Comparison of ENCODE assay signal across 10 mouse cellular contexts in genomic region chr8:113632634-113633033, GRCm38 (mm10). TPM values are rescaled to one million over a fixed set of nuclear protein-coding genes. Genes with fewer than 3 reads are reported as not detected.
A peak's percentile ranks its signal among the peaks of the same experiment; 100 is the strongest.
DNase-seq lines count a peak whose midpoint lies in the region; ATAC-seq lines count a peak whose summit lies in the region.
"Had no signal": no experiment of that assay in that cellular context is flagged by ENCODE, and none has a peak within 500 bp of the region (broad histone marks: within the 10 kb centered on the region; RNA-seq: fewer than 3 reads in every experiment).

No protein-coding gene starts in this region.

- peaks cover 13% of the 10 kb centered on the region for H3K4me1 ChIP-seq in forebrain, embryonic 14.5 days (ENCODE audit: control insufficient read depth, insufficient read depth, low read length)
- peaks cover 22% of the 10 kb centered on the region for H3K4me1 ChIP-seq in forebrain, embryonic 12.5 days
- H3K4me1 ChIP-seq in midbrain, embryonic 11.5 days (ENCODE audit: control insufficient read depth, insufficient read depth, low read length), result peaks cover 9% of the 10 kb centered on the region
- peaks cover 21% of the 10 kb centered on the region for H3K4me1 ChIP-seq in midbrain, embryonic 15.5 days

- H3K4me2 ChIP-seq in forebrain, embryonic 14.5 days (ENCODE audit: low read length), result no peak overlapping the region
- no peak overlapping the region for H3K4me2 ChIP-seq in forebrain, embryonic 12.5 days
- H3K4me2 ChIP-seq in midbrain, embryonic 11.5 days, result no peak overlapping the region
- no peak overlapping the region for H3K4me2 ChIP-seq in midbrain, embryonic 15.5 days

- WGBS in forebrain, embryonic 14.5 days, result 3% methylated on average over 3 of the region's 3 CpGs
- 4% methylated on average over 3 of the region's 3 CpGs for WGBS in forebrain, embryonic 12.5 days
- 10% methylated on average over 3 of the region's 3 CpGs for WGBS in midbrain, embryonic 11.5 days
- 6% methylated on average over 3 of the region's 3 CpGs for WGBS in midbrain, embryonic 15.5 days

- no peaks in the 10 kb centered on the region for H3K9me3 ChIP-seq in forebrain, embryonic 14.5 days (replicated peaks; ENCODE audit: control insufficient read depth, low read length)
- no peaks in the 10 kb centered on the region for H3K9me3 ChIP-seq in forebrain, embryonic 12.5 days
- H3K9me3 ChIP-seq in midbrain, embryonic 11.5 days (ENCODE audit: control insufficient read depth, low read length), result no peaks in the 10 kb centered on the region
- H3K9me3 ChIP-seq in midbrain, embryonic 15.5 days, result no peaks in the 10 kb centered on the region

- H3K27ac ChIP-seq in forebrain, embryonic 14.5 days (ENCODE audit: low read depth, low read length), result no peak overlapping the region
- H3K27ac ChIP-seq in forebrain, embryonic 12.5 days, result no peak overlapping the region
- no peak overlapping the region for H3K27ac ChIP-seq in midbrain, embryonic 11.5 days (ENCODE audit: low read depth, low read length)
- H3K27ac ChIP-seq in midbrain, embryonic 15.5 days, result no peak overlapping the region
- H3K27ac ChIP-seq: macrophage had no signal

- H3K4me3 ChIP-seq in forebrain, embryonic 14.5 days (ENCODE audit: low read depth, low read length), result no peak overlapping the region
- H3K4me3 ChIP-seq in forebrain, embryonic 12.5 days (replicated peaks), result no peak overlapping the region
- no peak overlapping the region for H3K4me3 ChIP-seq in midbrain, embryonic 11.5 days (ENCODE audit: low read depth, low read length)
- H3K4me3 ChIP-seq in midbrain, embryonic 15.5 days, result no peak overlapping the region

- DNase-seq in forebrain, embryonic 14.5 days (ENCODE audit: low spot score), result peak; percentile 83
- peak; percentile 90 for DNase-seq in midbrain, embryonic 11.5 days (ENCODE audit: low spot score, missing footprints)
- DNase-seq in cerebellum, adult 18-20 months, result peak; percentile 59 to 68
- DNase-seq in kidney, postnatal 36 days, result peak; percentile 55 to 59
- no peak for DNase-seq in T-cell, adult 2 months (ENCODE audit: low spot score)
- no peak for DNase-seq in urinary bladder, adult 2 months (ENCODE audit: low spot score)

- no peak for ATAC-seq in forebrain, embryonic 14.5 days
- no peak for ATAC-seq in forebrain, embryonic 12.5 days (ENCODE audit: low FRiP score)
- no peak for ATAC-seq in midbrain, embryonic 11.5 days (ENCODE audit: low FRiP score)
- no peak for ATAC-seq in midbrain, embryonic 15.5 days (replicated peaks)

- H3K9ac ChIP-seq in forebrain, embryonic 14.5 days (ENCODE audit: low read length), result no peak overlapping the region
- H3K9ac ChIP-seq in forebrain, embryonic 12.5 days, result no peak overlapping the region
- H3K9ac ChIP-seq in midbrain, embryonic 11.5 days (ENCODE audit: low read length), result no peak overlapping the region
- no peak overlapping the region for H3K9ac ChIP-seq in midbrain, embryonic 15.5 days

- H3K36me3 ChIP-seq in forebrain, embryonic 14.5 days (ENCODE audit: control insufficient read depth, insufficient read depth, low read length), result no peaks in the 10 kb centered on the region
- H3K36me3 ChIP-seq in forebrain, embryonic 12.5 days (replicated peaks), result peaks cover under 1% of the 10 kb centered on the region; the same call in 1 of the 2 replicates
- H3K36me3 ChIP-seq in midbrain, embryonic 11.5 days (ENCODE audit: control insufficient read depth, insufficient read depth, low read length), result no peaks in the 10 kb centered on the region
- H3K36me3 ChIP-seq in midbrain, embryonic 15.5 days (replicated peaks), result no peaks in the 10 kb centered on the region

- no peaks in the 10 kb centered on the region for H3K27me3 ChIP-seq in forebrain, embryonic 14.5 days (replicated peaks; ENCODE audit: control insufficient read depth, insufficient read depth, low read length)
- H3K27me3 ChIP-seq in forebrain, embryonic 12.5 days, result no peaks in the 10 kb centered on the region
- no peaks in the 10 kb centered on the region for H3K27me3 ChIP-seq in midbrain, embryonic 11.5 days (ENCODE audit: control insufficient read depth, insufficient read depth, low read length)
- no peaks in the 10 kb centered on the region for H3K27me3 ChIP-seq in midbrain, embryonic 15.5 days (replicated peaks)

RNA-seq across cellular contexts. Expression of gene Mon1b, which starts 2.8 kb away (rescaled TPM):
- 11.4 and 13.0 TPM in 2 replicates for polyA plus RNA-seq in forebrain, embryonic 14.5 days (2014; fragmentation: Nextera tagmentation; extraction: Ambion mirVana)
- 11.3 and 14.2 TPM in 2 replicates for polyA plus RNA-seq in forebrain, embryonic 12.5 days (2016; fragmentation: Nextera tagmentation; extraction: Ambion mirVana)
- polyA plus RNA-seq in midbrain, embryonic 11.5 days (2014; fragmentation: Nextera tagmentation; extraction: Ambion mirVana), result 10.9 and 11.2 TPM in 2 replicates
- 12.6 and 13.2 TPM in 2 replicates for polyA plus RNA-seq in midbrain, embryonic 15.5 days (2015; fragmentation: Nextera tagmentation; extraction: Ambion mirVana)
- 3.9 and 7.5 TPM in 2 replicates for polyA plus RNA-seq in urinary bladder, adult 2 months (2012; rRNA removed)

RNA-seq across cellular contexts. Expression of gene Syce1l, which starts 10.4 kb away (rescaled TPM):
- not detected in 2 replicates for polyA plus RNA-seq in forebrain, embryonic 14.5 days (2014; fragmentation: Nextera tagmentation; extraction: Ambion mirVana)
- not detected in 2 replicates for polyA plus RNA-seq in forebrain, embryonic 12.5 days (2016; fragmentation: Nextera tagmentation; extraction: Ambion mirVana)
- 0.22 TPM in 1 of 2 replicates, not detected in the other for polyA plus RNA-seq in midbrain, embryonic 11.5 days (2014; fragmentation: Nextera tagmentation; extraction: Ambion mirVana)
- not detected in 2 replicates for polyA plus RNA-seq in midbrain, embryonic 15.5 days (2015; fragmentation: Nextera tagmentation; extraction: Ambion mirVana)
- 0.21 and 0.25 TPM in 2 replicates for polyA plus RNA-seq in urinary bladder, adult 2 months (2012; rRNA removed)
- polyA plus RNA-seq: heart, embryonic 14.5 days; macrophage had no signal

Comparison
In these comparisons a context has a peak if more than half of its experiments do, and no peak if none do; other contexts are left out.
1. DNase-seq: peak in forebrain, embryonic 14.5 days (single experiment), midbrain, embryonic 11.5 days (single experiment), cerebellum, adult 18-20 months (2 of 2) and kidney, postnatal 36 days (2 of 2); none in T-cell, adult 2 months (single experiment) and urinary bladder, adult 2 months (single experiment).